Mouse (Mus musculus) R1 (cell line): ENCODE data around the gene Lmo2.
A peak's percentile ranks its signal among the peaks of the same experiment; 100 is the strongest.

Source experiments
- DNase-seq: peaks from one replicate; pipeline ENCODE4 v3.0.0-alpha.2; 2018; ENCODE audit warnings: low read depth, low spot score

Gene Lmo2

DNA sequence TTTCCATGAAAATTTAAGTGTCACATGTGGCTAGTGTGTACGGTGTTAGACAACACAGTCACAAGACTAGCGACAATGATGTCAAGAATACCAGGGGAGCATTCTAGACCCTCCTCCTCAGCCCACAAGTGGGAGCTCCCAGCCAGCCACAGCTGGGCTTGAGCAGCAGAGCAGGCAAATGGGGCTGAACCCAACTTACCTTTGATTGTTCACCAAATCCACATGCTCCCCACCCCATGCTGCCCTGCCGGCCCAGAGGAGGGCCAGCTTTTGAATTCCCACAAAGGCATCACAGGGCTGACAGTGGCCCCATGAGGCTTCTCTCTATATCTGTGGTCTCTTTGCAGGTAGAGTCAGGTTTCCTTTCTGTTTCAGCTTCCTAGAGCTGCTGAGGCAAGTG is 16.7 kb upstream of the Lmo2 start:
- no peak for DNase-seq

DNA sequence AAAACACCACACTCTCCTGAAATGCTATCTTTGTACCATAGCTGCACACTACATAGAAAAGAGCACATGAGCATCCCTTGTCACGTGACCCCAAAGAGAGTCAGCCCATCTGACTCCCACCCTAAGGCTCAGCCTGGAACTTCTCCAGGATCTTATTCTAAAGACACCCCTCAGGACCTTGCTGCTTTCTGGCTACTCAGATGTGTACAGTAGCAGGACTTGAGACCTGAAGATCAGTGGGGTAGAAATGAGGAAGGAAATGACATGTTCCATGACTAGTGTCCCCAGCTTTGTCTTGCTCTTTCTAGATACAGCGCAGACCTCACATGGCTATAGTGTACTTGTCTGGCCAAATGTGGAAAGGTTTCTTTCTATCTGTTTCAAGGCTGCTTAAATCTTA is 12.9 kb upstream of the Lmo2 start:
- no peak for DNase-seq

DNA sequence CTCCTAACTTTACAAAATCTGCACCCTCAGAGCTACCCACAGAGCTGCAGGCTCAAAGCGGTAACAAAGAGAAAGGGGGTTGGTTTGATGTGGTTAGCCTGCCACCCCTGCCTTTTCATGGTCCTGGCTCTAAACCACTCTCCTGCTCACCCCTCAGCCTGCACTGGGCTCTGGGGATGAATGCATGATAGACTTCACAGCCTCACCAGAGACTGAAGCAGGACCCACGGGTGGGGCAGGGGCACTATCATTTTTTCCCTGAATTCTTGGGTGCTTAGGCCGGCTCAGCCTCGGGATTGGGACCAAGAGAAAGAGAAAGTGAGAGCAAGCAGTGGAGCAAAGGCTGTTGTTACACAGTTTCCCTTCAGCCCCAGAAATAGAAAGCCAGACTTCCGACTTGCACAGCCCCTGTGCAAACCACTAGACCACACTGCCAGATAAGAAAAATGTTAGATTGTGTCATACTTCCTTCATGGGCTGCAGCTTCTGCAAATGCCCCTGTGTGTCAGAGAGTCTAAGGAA is 12.2 kb upstream of the Lmo2 start:
- DNase-seq, result no peak

DNA sequence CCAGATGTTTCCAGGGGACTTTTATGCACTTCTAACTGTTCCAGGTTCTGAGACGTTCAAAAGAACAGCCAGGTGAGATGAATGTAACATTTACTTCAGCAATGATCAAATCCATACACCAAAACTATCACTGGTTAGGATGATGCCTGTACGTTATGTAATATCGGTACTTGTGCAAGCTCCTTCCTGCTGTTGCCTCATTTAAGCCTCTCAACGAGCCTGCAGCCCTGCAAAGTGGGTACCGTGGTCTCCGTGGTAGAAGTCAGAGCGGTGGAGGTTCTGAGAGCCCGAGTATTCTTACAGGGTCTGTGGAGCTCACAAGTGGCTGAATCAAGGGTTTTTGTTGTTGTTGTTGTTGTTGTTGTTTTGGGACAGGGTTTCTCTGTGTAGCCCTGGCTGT is 10.9 kb upstream of the Lmo2 start:
- no peak for DNase-seq

DNA sequence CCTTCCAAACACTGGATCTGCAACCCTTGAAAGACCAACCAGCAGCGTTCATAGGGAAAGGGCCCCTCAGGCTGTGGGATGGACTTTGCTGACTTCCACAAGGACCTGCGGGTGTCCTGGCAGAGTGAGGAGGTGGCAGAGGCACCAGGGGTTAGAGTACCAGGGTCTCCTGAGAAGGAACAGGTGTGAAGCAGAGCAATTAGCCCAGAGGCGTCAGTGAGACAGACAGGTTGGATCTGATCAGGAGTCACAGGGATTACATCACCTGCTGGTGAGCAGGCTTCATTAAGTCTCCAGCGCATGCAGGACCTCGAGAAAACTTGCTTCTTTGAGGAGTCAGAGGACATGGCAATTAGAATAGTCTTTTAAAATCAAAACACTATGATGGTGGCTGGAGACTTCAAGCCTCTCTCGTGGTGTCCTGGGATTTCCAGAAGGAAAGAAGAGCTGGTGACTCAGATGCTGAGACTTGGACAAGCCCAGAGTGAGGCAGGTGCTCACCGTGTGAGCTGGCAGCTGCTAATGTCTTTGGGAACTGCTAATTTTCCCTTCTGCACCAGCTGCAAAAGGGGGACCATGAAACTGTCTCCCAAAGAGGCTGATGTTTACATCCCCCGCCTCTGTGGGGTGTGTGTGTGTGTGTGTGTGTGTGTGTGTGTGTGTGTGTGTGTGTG is 9.7 kb upstream of the Lmo2 start:
- no peak for DNase-seq

DNA sequence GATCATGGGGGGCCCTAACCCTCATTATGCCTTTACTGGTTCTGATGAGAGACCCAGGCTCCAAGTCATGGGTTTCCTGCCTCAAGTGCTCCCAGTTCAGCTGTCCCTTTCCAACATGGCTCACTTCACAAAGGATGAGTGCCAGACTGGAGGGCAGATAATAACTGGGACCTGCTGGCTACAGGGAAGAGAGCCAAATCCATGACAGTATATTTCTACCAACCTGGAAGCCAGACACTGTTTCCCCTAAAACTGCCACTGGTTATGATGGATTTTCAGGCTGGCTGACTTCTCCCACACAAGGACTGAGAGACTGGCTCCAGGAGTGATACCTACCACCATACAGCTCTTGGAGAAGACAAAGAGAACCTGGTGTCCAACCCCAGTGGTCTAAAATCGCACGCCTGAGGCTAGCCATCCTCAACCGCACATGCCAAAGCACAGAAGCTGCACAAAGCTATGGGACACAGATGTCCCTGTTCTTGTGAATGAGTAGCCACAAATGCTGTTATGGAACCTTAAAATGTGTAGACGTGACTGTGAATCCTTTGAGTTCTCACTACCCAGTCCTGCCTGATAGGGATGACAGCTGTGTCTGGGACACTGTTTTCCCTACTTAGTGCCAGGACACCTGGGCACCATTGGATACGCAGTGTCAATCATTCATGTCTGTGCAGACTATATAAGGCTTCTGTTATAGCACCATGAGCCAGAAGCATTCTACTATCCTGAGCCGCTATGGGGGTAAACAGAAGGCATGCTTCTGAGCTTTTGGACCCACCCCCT is 4.5 kb upstream of the Lmo2 start:
- no peak for DNase-seq

DNA sequence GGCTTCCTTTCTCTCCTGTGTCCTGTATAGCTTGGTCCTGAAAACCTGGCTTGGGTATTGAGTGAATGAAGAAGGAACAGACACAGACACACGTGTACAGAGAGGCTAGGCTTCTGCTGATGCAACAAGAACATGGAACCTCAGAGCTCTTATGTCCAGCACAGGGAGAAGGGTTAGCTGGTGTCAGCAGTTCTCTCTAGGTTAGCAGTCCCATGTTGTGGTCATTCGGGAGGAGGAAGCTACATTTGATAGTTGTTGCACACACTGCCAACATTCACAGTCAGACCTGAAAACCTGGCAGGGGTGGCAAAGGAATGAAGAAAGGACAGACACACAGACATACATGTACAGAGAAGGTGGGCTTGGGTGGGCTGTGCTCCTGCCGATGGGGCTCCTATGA is 2.1 kb upstream of the Lmo2 start:
- no peak for DNase-seq

DNA sequence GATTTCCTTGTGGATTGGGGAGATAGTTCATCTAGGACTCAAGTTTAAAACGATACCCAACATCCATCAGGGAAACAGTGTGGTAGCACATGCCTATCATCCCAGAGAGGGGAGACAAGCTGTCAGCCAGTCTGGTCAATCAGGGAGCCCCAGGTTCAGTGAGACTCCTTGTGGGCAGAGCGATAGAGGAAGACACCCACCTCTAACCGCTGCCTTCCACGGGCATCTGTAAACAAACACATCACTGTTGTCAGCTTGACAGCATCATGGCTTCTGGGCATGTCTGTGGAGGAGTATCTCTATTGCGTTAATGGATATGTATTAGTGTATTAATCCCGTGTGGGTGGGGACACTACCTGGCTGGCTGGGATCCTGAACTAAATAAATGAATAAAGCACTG is 919 bp upstream of the Lmo2 start:
- no peak for DNase-seq

DNA sequence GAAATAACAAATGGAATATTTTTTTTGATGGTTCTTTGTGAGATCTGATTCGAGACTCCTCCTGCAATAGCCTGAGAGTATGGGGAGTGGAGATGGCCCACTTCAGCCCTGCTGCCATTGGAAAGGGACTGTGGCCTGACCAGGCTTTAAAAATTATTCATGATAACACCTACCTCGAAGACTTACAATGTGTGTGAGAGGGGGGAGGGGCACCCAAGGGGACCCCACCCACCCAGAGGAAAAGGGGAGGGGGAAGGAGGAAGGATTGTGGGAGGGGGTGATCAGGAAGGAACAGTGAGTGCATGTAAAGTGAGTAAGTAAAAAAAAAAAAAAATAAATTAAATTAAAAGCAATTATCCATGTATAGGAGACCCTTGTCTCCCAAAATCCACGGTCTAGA is 848 bp downstream of the Lmo2 start:
- no peak for DNase-seq

DNA sequence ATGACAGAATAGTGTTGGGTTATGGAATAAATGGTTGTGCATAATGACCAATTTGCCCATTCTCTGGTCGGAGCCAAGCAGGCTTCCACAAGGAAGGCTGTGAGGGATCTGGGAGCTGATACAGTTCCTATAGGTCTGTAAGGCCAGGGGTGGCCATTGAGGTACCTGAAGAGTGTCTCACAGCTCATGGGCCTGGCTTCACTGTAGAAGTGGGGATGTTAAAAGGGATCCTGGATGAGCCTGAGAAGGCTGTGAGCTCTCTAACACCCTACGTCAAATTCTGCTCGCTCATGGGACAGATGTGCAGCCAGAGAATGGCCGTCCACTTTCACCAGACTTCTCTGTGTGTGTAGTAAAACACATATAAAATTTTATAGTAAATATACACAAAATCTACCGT is 1.3 kb downstream of the Lmo2 start:
- no peak for DNase-seq

DNA sequence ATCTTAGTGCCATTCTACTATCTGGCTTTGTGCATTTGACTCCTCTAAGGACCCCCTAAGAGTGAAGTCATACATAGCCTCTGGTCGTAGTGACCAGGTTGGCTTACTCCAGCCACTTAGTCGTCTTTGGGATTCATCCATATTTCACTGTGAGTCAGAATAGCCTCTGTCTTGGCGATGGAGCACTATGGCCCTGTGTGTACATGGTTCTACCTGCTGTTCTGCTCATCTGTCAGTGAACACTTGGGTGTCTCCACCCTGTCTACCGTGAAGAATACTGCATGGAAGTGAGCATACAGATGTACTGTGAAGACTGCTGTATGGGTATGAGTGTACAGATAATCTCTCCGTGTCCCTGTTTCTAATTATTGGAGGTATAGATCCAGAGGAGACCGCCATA is 1.8 kb downstream of the Lmo2 start:
- DNase-seq, result no peak

DNA sequence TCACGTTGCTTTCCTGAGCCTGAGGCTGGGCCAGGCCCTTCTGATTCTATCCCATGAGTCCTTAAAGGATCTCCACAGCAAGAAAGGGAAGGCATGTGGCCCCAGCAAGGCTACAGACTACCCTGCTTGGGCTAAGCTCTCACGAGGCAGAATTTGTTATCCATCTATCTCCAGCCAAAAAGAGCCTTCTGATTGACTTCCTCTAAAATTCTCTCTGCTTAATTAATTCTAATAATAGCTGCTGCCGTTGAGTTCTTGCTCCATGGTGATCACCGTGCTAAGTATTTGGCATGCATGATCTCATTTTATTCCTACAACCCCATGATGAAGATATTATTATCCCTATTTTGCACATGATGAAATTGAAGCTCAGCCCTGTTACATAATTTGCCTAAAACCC is 4.6 kb downstream of the Lmo2 start:
- no peak for DNase-seq

DNA sequence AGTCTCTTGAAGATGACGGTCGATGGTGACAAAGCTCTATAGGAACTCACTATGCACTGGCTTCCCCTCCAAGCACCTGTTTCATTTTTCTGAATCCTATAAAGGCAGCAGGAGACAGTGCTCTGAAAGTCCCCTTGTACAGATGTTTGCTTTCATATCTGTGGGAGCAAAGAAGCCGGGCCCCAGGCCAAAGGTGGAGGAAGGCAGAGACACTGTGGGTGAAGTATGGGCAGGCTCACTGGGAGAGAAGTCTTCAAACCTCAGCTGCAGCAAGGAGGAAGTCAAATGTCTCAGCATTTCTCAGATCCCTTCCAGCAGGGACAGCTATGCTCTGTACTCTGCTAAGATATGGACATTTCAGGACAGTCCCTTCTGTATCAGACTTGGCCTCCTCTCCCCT is 7.6 kb downstream of the Lmo2 start:
- no peak for DNase-seq

DNA sequence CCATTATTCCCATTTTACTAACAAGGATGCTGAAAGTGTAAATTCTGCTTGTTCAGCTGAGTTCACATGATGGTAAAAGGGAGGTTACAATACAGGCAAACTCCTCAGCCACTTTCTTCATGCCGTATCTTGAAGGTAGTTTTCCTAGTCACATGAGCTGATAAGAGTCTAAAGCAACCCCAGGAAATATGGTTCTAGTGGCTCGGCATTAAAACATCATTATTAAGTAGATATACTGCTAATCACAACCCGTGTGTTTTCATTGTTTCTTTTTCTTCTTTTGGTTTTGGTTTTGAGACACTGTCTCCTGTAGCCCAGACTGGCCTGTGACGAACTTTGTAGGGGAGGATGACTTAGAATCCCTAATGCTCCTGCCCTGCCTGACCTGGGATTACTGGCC is 10.4 kb downstream of the Lmo2 start:
- DNase-seq, result no peak

DNA sequence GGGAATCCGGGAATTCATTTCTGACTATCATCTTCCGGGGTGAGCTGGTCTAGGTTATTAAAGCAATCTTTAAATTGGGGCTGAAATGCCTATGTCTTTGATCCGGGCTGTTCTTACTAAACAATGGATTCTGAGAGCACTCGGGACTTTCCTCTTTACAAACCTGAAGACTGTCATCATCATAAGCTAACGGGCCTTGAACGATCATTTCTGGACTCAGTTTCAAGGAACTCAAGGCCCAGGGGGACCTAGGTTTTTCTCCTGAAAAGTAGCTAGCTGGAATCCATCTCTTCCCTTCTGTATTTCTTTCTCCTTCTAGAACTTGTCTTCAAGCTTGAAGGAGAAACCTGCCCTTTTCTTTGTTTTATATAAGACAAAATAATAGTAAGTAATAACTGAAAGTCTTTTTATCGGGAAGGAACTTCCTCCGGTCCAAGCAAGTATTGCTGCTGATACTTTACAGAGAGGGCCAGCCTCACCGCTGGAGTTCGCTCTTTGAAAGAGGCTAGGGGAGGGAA is 11.2 kb downstream of the Lmo2 start:
- DNase-seq, result no peak

DNA sequence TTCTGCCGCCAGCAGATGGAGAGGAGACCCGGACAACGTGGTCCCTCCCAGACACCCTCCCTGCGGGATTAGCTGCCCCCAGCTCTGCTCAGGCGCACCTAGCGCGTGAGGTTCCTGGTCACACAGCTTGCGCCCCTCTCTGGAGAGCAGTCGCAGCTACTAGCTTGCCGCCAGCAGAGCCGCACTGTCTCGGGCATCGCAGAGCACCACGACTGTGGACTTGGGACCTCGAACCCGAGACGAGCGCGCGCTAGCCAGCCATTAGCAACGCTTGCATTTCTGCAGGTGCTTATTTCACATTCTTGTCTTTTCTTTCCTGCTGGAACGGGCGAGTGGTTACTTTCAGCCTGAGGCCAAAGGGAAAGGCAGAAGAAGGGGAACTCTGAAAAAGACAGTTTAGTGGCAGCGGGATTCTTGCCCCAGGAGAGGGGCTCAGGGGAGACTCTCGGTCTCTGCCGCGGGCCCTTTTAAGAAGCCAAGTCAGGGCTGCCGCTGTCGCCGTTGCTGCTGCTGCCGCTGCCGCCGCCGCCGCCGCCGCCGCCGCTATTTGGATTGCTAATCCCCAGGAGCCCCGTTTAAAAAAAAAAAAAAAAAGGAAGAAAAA is 11.8 kb downstream of the Lmo2 start:
- peak; percentile 81 for DNase-seq

DNA sequence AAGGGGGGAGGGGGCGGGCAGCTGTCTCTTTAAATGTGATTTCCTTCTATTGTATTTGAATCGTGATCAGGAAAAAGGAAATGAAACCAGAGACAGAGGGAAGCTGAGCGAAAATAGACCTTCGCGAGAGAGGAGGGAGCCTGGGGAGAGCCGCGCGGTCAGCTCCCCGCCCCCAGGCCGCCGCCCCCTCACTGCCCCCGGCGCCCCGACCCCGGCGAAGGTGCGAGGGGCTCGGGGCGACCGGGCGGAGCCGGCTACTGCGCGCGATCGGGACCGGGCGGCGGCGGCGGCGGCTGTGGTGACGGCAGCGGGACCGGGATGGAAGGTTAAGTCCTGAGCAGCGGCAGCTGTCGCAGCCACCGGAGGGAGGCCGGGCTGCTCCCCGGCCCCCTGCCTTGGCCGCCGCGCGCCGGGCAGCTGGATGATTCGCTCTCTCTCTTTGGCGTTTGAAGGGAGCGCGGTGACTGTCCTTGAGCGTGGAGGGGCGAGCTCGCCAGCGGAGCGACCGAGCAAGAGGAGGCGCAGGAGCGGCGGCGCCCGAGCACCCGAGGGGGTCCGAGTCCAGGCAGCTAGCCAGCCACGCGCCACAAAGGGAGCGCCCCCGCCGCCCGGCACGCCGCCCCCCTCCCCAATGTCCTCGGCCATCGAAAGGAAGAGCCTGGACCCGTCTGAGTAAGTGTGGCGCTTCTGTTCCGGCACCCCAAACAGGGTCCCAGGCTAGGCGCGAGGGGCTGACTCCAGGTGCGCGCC is 12.4 kb downstream of the Lmo2 start:
- peak; percentile 50 for DNase-seq

DNA sequence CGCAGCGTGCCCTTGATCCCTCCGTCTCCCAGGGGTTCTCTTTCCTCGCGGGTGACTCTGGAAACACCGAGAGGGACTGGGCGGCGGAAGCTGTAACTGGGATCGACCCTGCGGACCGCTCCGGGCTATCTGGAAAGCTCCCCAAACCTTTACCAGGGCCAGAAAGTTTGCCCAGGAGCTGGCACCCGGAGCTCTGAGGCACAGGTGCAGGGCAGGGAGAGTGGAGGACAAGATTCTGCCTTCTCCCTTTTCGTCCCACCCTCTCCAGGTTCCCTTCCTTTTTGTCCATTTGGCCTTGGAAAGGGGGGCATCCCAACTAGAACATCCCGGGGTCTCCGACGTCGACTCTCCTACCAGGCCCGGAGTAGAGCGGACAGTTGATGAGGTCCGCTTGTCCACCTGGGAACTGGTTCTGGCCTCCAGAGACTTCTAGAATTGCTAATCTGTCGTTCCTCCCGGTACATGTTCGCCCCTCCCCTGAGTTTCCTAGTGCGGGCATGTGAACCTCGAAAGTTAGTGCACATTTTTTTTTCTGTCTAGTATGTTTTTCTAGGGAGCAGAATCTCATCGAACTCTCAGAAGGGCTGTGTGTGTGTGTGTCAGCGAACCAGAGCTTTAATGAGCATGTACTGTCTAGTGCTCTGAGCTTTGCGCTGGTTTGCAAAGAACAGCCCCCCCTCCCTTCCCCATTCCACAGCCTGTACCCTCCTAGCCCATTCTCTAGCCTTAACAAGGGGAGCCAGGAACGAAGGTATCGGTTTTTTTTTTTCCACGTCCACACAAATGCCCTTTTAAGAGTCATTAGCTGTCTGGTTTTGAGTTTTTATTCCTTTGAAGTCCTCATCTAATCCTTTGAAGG is 13.2 kb downstream of the Lmo2 start:
- DNase-seq, result no peak

DNA sequence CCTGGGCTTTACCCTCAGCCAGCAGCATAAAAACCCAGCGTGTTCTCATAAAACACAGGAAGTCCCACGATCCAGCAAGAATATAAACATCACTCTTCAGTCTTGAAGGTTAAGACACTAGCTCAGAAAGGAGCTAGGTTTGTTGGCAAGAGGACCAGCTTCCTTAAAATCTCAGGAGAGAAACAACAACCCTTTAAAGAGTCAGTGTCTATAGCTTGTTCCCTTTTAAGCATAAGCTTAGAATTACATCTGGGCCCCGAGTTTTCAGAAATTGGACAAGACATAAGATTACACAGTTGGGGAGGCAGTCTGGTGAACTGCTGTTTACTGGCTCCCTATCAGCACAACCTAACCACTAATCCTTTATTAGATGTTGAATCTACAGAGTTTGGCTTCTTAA is 14.1 kb downstream of the Lmo2 start:
- DNase-seq, result no peak

DNA sequence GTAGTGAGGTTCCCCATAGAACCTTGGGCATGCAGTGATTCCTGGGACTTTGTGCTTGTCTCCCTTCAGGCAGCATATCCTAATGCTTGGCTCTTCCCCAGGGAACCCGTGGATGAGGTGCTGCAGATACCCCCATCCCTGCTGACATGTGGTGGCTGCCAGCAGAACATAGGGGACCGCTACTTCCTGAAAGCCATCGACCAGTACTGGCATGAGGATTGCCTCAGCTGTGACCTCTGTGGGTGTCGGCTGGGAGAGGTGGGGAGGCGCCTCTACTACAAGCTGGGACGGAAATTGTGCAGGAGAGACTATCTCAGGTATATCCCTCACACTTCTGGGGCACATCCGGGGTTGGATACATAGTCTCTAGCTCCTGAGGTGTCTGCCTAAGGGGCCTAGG is 18.1 kb downstream of the Lmo2 start:
- no peak for DNase-seq

DNA sequence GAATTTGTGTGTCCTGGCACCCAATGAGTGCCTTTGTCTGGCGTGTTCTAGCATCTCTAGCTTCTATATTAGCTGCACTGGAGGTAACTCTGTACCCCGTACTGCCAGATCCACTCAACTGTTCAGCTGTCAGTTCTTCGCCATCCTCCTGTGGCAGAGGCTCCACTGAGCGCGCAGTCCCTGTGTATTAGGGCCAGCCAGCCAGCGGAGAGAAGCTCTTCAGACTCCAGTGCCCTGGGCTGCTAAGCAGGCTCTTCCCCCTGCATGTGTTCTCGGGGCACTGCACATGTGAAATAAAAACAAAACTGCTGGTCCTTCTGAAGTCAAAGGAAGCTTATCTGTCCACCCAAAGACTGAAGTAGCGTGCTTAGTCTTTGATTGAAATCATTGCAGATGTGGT is 19.4 kb downstream of the Lmo2 start:
- DNase-seq, result no peak
